Comparison of ENCODE assay signal across 23 mouse cellular contexts in the genomic region with DNA sequence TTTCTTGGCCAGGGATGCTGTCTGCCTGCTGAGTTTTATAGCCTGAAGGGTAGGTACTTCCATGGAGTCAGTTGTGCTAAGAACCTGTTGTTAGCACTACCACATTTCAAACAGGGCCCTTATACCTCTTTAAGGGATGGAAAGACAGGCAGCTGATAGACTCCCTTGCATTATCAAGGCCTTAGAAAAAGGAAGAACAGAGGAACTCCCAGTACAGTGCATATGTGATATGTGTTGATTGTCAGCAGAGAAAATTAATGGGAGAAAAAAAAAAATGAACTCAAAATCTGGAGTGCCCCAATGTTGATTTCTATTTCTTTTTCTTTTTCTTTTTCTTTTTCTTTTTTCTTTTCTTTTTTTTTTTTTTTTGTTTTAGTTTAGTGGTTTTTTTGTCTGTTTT.
"Had no signal": no experiment of that assay in that cellular context is flagged by ENCODE, and none has a peak within 500 bp of the region (broad histone marks: within the 10 kb centered on the region; RNA-seq: fewer than 3 reads in every experiment).

No protein-coding gene starts in this region.

- H3K9me3 ChIP-seq: heart, embryonic 10.5 days; heart, embryonic 12.5 days; hindbrain, embryonic 10.5 days; intestine, embryonic 15.5 days; limb, embryonic 13.5 days had no signal

- DNase-seq: gastrocnemius, adult 2 months; gastrocnemius, postnatal 10 days; gastrocnemius, postnatal 25 days; heart, adult 18-20 months; heart, postnatal 10 days; heart, postnatal 4 days; kidney, adult 18-20 months; kidney, adult 8-10 months; kidney, postnatal 10 days; kidney, postnatal 25 days; layer of hippocampus, adult 9-11 months; layer of hippocampus, postnatal 36 days; left cerebral cortex, postnatal 4 days had no signal

- H3K27ac ChIP-seq: heart, embryonic 10.5 days; hindbrain, embryonic 10.5 days; hindbrain, embryonic 12.5 days; hindbrain, embryonic 14.5 days; intestine, embryonic 15.5 days; limb, embryonic 13.5 days had no signal

- H3K4me2 ChIP-seq: heart, embryonic 12.5 days; hindbrain, embryonic 12.5 days; hindbrain, embryonic 14.5 days; intestine, embryonic 15.5 days; limb, embryonic 13.5 days had no signal

- H3K9ac ChIP-seq: heart, embryonic 12.5 days; hindbrain, embryonic 12.5 days; hindbrain, embryonic 14.5 days; intestine, embryonic 15.5 days; limb, embryonic 13.5 days had no signal

- ATAC-seq: hindbrain, embryonic 16.5 days; inflammation-experienced regulatory T-cells, adult 6 months; intestine, embryonic 15.5 days; intestine, postnatal 0 days had no signal

- H3K4me3 ChIP-seq: gastrocnemius, adult 2 months; heart, embryonic 10.5 days; heart, embryonic 12.5 days; hindbrain, embryonic 10.5 days; hindbrain, embryonic 12.5 days; intestine, embryonic 15.5 days; limb, embryonic 13.5 days had no signal

- H3K36me3 ChIP-seq: heart, embryonic 10.5 days; heart, embryonic 12.5 days; hindbrain, embryonic 10.5 days; hindbrain, embryonic 12.5 days; intestine, embryonic 15.5 days; limb, embryonic 13.5 days had no signal

- H3K27me3 ChIP-seq: heart, embryonic 12.5 days; hindbrain, embryonic 12.5 days; intestine, embryonic 15.5 days had no signal
